Mouse (Mus musculus): ENCODE data around the gene Zfp568. TPM values are rescaled to one million over a fixed set of nuclear protein-coding genes. Genes with fewer than 3 reads are reported as not detected.
A peak's percentile ranks its signal among the peaks of the same experiment; 100 is the strongest.

Gene Zfp568
- polyA plus RNA-seq, 1 experiment from 2014 or later, result 14.9 TPM

DNA sequence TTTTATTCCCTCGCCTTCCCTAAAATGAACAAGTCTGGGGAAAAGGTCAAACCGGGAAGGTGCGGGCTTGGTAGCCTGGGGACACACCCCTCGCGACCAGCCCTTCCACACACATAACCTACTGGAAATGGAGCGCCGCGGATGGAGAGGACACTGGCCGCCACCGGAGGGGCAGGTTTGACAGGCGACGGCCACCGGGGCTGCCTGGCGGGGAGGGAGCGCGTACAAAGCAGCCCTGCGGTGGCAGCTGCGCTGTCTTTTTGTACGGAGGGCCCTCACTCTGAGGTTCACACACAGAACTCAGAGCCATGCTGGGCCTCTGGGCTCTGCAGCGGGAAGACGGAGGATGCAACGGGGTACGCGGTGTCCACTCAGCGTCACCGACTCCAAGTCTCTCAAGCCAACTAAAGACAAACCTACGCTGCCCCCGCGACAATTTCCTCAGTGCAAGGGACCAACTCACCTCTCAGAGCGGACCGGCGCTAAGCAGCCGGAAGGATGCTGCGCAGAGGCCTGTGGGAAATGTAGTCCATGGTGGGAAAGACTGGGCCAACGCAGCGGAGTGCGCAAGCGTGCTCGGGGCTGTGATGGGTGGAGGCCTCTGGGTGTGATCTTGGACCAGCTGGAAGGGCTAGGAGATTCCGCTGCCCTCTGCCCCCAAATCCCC, 67.3 kb downstream of the Zfp568 start, which contains the start of gene Zfp14:
Gene Zfp14, minus strand, starts transcription at position 499 of the 667 bp plus-strand sequence.
- Histone ChIP-seq H3K9me3 (replicated peaks; ENCODE audit: control insufficient read depth, low read length) (no peaks in the 10 kb centered on the region), H3K4me3 (replicated peaks; ENCODE audit: low read length) (peak within 1 kb of the TSS; percentile 72), H3K4me2 (ENCODE audit: low read depth, low read length) (peak within 1 kb of the TSS; percentile 75), H3K27ac (ENCODE audit: low read length) (peak within 1 kb of the TSS; percentile 28), H3K27me3 (ENCODE audit: control insufficient read depth, insufficient read depth, low read length) (no peaks in the 10 kb centered on the region), H3K4me1 (ENCODE audit: control insufficient read depth, insufficient read depth, low read length) (0 out of 2 replicates have a peak, but pooled peaks cover 9% of the 10 kb centered on the region), H3K9ac (ENCODE audit: low read length) (peak within 1 kb of the TSS; percentile 78), H3K36me3 (ENCODE audit: control insufficient read depth, insufficient read depth, low read length) (no peaks in the 10 kb centered on the region)
- peak; percentile 98 for ATAC-seq (ENCODE audit: insufficient read depth, low FRiP score)
- under 1% methylated on average over 40 of the region's 40 CpGs for WGBS

- Histone ChIP-seq H3K36me3 (ENCODE audit: control insufficient read depth, insufficient read depth, low read length) (0 out of 2 replicates have a peak, but pooled peaks cover 6% of the 10 kb centered on the region), H3K27ac (ENCODE audit: low read length) (no peak overlapping the region), H3K27me3 (ENCODE audit: control insufficient read depth, insufficient read depth, low read length) (no peaks in the 10 kb centered on the region), H3K4me2 (ENCODE audit: low read depth, low read length) (no peak overlapping the region), H3K9ac (ENCODE audit: low read length) (no peak overlapping the region), H3K4me1 (ENCODE audit: control insufficient read depth, insufficient read depth, low read length) (0 out of 2 replicates have a peak, but pooled peaks cover 9% of the 10 kb centered on the region), H3K9me3 (replicated peaks; ENCODE audit: control insufficient read depth, low read length) (no peaks in the 10 kb centered on the region), H3K4me3 (replicated peaks; ENCODE audit: low read length) (no peak overlapping the region)
- 3% methylated on average over 3 of the region's 3 CpGs for WGBS
- ATAC-seq (ENCODE audit: insufficient read depth, low FRiP score), result no peak
Measured at GRCm38 (mm10) chr7:30053591-30053990, 69.8 kb downstream of the Zfp568 start.

- Histone ChIP-seq H3K4me2 (ENCODE audit: low read depth, low read length) (no peak overlapping the region), H3K9me3 (replicated peaks; ENCODE audit: control insufficient read depth, low read length) (no peaks in the 10 kb centered on the region), H3K4me1 (ENCODE audit: control insufficient read depth, insufficient read depth, low read length) (no peaks in the 10 kb centered on the region), H3K36me3 (ENCODE audit: control insufficient read depth, insufficient read depth, low read length) (peaks cover 6% of the 10 kb centered on the region; the same call in 1 of the 2 replicates), H3K27ac (ENCODE audit: low read length) (no peak overlapping the region), H3K4me3 (replicated peaks; ENCODE audit: low read length) (no peak overlapping the region), H3K9ac (ENCODE audit: low read length) (no peak overlapping the region), H3K27me3 (ENCODE audit: control insufficient read depth, insufficient read depth, low read length) (no peaks in the 10 kb centered on the region)
- no peak for ATAC-seq (ENCODE audit: insufficient read depth, low FRiP score)
- 77% methylated on average over 6 of the region's 6 CpGs for WGBS
Measured at GRCm38 (mm10) chr7:30060341-30060740, 76.6 kb downstream of the Zfp568 start.

DNA sequence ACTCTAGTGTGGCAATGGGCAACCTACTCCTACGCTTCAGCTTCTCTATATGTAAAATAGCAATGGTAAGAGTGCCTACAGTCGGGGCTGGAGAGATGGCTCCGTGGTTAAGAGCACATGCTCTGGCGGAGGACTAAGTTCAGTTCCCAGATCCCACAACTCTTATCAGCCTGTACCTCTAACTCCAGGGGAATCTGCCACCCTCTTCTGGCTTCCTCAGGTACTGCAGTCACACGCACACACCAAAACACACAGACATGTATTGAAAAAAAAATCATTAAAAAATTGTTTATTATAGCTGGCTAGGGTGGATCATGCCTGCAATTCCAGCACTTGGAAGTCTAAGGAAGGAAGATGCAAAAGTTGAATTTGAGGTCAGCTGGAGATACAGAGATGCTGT, 78.7 kb downstream of the Zfp568 start:
- Histone ChIP-seq H3K27ac (ENCODE audit: low read length) (no peak overlapping the region), H3K4me2 (ENCODE audit: low read depth, low read length) (no peak overlapping the region), H3K9ac (ENCODE audit: low read length) (no peak overlapping the region), H3K4me3 (replicated peaks; ENCODE audit: low read length) (no peak overlapping the region), H3K36me3 (ENCODE audit: control insufficient read depth, insufficient read depth, low read length) (no peaks in the 10 kb centered on the region; the same call in 1 of the 2 replicates), H3K4me1 (ENCODE audit: control insufficient read depth, insufficient read depth, low read length) (no peaks in the 10 kb centered on the region), H3K27me3 (ENCODE audit: control insufficient read depth, insufficient read depth, low read length) (no peaks in the 10 kb centered on the region), H3K9me3 (replicated peaks; ENCODE audit: control insufficient read depth, low read length) (no peaks in the 10 kb centered on the region)
- no peak for ATAC-seq (ENCODE audit: insufficient read depth, low FRiP score)
- 85% methylated on average over 5 of the region's 5 CpGs for WGBS

DNA sequence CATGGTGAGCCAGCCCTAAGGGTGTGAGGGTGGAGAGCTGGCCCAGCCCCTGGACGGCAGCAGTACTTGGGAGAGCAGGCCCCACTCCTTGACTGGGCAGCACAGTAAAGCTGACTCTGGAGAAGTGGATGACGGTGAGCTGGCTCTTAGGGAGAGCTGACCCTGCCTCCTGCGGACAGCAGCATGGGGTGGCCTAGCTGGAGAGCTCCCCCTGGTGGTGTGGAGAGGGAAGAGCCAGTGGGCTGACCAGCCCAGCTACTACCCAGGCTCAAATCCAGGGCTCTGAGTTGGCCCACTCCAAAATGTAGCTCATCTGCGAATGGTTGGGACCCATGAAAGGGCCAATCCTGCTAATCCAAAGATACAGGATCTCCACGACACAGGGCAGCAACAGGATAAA, 80.9 kb downstream of the Zfp568 start:
- no peak overlapping the region for H3K4me3 ChIP-seq (replicated peaks; ENCODE audit: low read length)
- no peaks in the 10 kb centered on the region; the same call in 1 of the 2 replicates for H3K36me3 ChIP-seq (ENCODE audit: control insufficient read depth, insufficient read depth, low read length)
- no peak overlapping the region for H3K9ac ChIP-seq (ENCODE audit: low read length)
- no peak overlapping the region for H3K4me2 ChIP-seq (ENCODE audit: low read depth, low read length)
- ATAC-seq (ENCODE audit: insufficient read depth, low FRiP score), result no peak
- no peaks in the 10 kb centered on the region for H3K27me3 ChIP-seq (ENCODE audit: control insufficient read depth, insufficient read depth, low read length)
- 82% methylated on average over 5 of the region's 5 CpGs for WGBS
- no peaks in the 10 kb centered on the region for H3K9me3 ChIP-seq (replicated peaks; ENCODE audit: control insufficient read depth, low read length)
- no peak overlapping the region for H3K27ac ChIP-seq (ENCODE audit: low read length)
- no peaks in the 10 kb centered on the region for H3K4me1 ChIP-seq (ENCODE audit: control insufficient read depth, insufficient read depth, low read length)

DNA sequence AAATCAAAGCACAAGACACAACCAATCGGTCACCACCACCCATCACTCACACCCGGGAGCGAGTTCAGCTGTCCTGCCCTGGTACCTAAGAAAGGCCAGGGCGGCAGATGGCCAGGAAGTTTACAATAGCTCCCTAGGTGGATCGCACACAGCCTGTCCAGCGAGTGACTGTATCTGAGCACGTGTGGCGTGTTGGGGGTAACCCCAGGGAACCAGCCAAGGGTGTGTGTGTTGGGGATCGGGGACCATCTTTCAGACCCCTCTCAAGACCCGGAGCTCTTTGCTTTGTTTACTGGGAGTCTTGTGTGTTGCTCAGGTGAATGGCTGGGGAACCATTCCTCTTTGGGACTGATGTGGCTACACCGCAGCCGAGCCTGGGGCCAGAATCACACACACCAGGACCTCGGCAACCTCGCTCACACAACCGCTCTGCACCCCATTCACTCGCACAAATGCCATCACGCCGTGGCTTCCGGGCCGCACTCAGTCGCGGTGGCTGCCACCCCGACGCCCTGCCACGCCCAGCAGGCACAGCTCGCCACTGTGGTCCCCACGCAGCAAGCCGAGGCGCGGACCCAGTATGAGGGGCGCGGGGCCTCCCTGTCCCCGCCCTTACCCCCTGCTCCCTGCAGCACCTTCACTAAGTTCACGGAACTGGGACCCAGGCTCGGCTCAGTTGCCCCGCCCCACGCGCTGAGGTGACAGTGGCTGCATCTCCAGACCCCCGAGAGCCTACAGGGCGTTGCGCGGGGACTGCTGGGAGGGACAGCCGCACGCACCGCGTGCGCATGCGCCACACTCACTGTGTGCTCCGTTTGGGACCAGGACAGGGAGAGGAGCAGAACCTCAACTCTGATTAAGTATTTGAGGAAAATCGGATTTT, 88.6 kb downstream of the Zfp568 start, which contains the start of gene Zfp82:
Gene Zfp82, minus strand, starts transcription at position 755 of the 883 bp plus-strand sequence.
- peak within 1 kb of the TSS; percentile 88 for H3K4me3 ChIP-seq (replicated peaks; ENCODE audit: low read length)
- ATAC-seq (ENCODE audit: insufficient read depth, low FRiP score), result peak; percentile 90
- H3K27me3 ChIP-seq (ENCODE audit: control insufficient read depth, insufficient read depth, low read length), result no peaks in the 10 kb centered on the region
- no peaks in the 10 kb centered on the region for H3K9me3 ChIP-seq (replicated peaks; ENCODE audit: control insufficient read depth, low read length)
- H3K4me2 ChIP-seq (ENCODE audit: low read depth, low read length), result peak within 1 kb of the TSS; percentile 96
- WGBS, result under 1% methylated on average over 50 of the region's 50 CpGs
- no peaks in the 10 kb centered on the region for H3K36me3 ChIP-seq (ENCODE audit: control insufficient read depth, insufficient read depth, low read length)
- peak within 1 kb of the TSS; percentile 62 for H3K27ac ChIP-seq (ENCODE audit: low read length)
- peak within 1 kb of the TSS; percentile 91 for H3K9ac ChIP-seq (ENCODE audit: low read length)
- no peaks in the 10 kb centered on the region for H3K4me1 ChIP-seq (ENCODE audit: control insufficient read depth, insufficient read depth, low read length)

Other genes starting within 250 kb of the Zfp568 start
- gene Zfp84, start 215.4 kb upstream of the Zfp568 start, polyA plus RNA-seq (2015; fragmentation: Nextera tagmentation; extraction: Ambion mirVana), result 11.8 and 12.4 TPM in 2 replicates
- gene Zfp30, start 200.0 kb upstream of the Zfp568 start, polyA plus RNA-seq (2015; fragmentation: Nextera tagmentation; extraction: Ambion mirVana), result 5.1 and 5.4 TPM in 2 replicates
- 13.0 and 13.4 TPM in 2 replicates for gene Zfp790, start 167.8 kb upstream of the Zfp568 start, polyA plus RNA-seq (2015; fragmentation: Nextera tagmentation; extraction: Ambion mirVana)
- 4.7 and 4.9 TPM in 2 replicates for gene Zfp940, start 130.3 kb upstream of the Zfp568 start, polyA plus RNA-seq (2015; fragmentation: Nextera tagmentation; extraction: Ambion mirVana)
- 6.1 and 7.1 TPM in 2 replicates for gene Zfp420, start 124.0 kb upstream of the Zfp568 start, polyA plus RNA-seq (2015; fragmentation: Nextera tagmentation; extraction: Ambion mirVana)
- 8.4 and 10.2 TPM in 2 replicates for gene Zfp27, start 77.4 kb upstream of the Zfp568 start, polyA plus RNA-seq (2015; fragmentation: Nextera tagmentation; extraction: Ambion mirVana)
- 4.0 and 4.2 TPM in 2 replicates for gene Zfp383, start 75.7 kb upstream of the Zfp568 start, polyA plus RNA-seq (2015; fragmentation: Nextera tagmentation; extraction: Ambion mirVana)
- 8.1 and 8.8 TPM in 2 replicates for gene Zfp74, start 29.9 kb upstream of the Zfp568 start, polyA plus RNA-seq (2015; fragmentation: Nextera tagmentation; extraction: Ambion mirVana)
- gene Zfp14, start 67.4 kb downstream of the Zfp568 start, polyA plus RNA-seq (2015; fragmentation: Nextera tagmentation; extraction: Ambion mirVana), result 3.7 and 4.6 TPM in 2 replicates
- 4.5 and 5.1 TPM in 2 replicates for gene Zfp82, start 88.9 kb downstream of the Zfp568 start, polyA plus RNA-seq (2015; fragmentation: Nextera tagmentation; extraction: Ambion mirVana)
- 0.70 and 0.87 TPM in 2 replicates for gene Gm26920, start 106.5 kb downstream of the Zfp568 start, polyA plus RNA-seq (2015; fragmentation: Nextera tagmentation; extraction: Ambion mirVana)
- 6.8 and 8.6 TPM in 2 replicates for gene Zfp566, start 106.6 kb downstream of the Zfp568 start, polyA plus RNA-seq (2015; fragmentation: Nextera tagmentation; extraction: Ambion mirVana)
- 96.5 and 108 TPM in 2 replicates for gene Zfp260, start 110.8 kb downstream of the Zfp568 start, polyA plus RNA-seq (2015; fragmentation: Nextera tagmentation; extraction: Ambion mirVana)
- gene Zfp382, start 138.0 kb downstream of the Zfp568 start, polyA plus RNA-seq (2015; fragmentation: Nextera tagmentation; extraction: Ambion mirVana), result 9.5 TPM in 2 replicates
- 12.2 and 12.6 TPM in 2 replicates for gene Zfp146, start 185.8 kb downstream of the Zfp568 start, polyA plus RNA-seq (2015; fragmentation: Nextera tagmentation; extraction: Ambion mirVana)
- gene Cox7a1, start 200.2 kb downstream of the Zfp568 start, polyA plus RNA-seq (2015; fragmentation: Nextera tagmentation; extraction: Ambion mirVana), result 12.8 and 25.0 TPM in 2 replicates
- gene Capns1, start 214.9 kb downstream of the Zfp568 start, polyA plus RNA-seq (2015; fragmentation: Nextera tagmentation; extraction: Ambion mirVana), result 90.0 and 98.5 TPM in 2 replicates
- gene Polr2i, start 248.0 kb downstream of the Zfp568 start, polyA plus RNA-seq (2015; fragmentation: Nextera tagmentation; extraction: Ambion mirVana), result 111 and 116 TPM in 2 replicates
- gene Tbcb, start 248.3 kb downstream of the Zfp568 start, polyA plus RNA-seq (2015; fragmentation: Nextera tagmentation; extraction: Ambion mirVana), result 148 and 151 TPM in 2 replicates